Mouse (Mus musculus) heart, postnatal 10 days (tissue): Measurements from ENCODE around the gene Atp12a. TPM values are rescaled to one million over a fixed set of nuclear protein-coding genes. Genes with fewer than 3 reads are reported as not detected.

ENCODE experiments used
- DNase-seq, 2 experiments: peaks; one replicate each; pipeline ENCODE4 v3.0.0; 2021
- intact Hi-C: fragments of 180-260 bp; cut with DNase I; formaldehyde crosslinking; loops from one replicate; pipeline ENCODE4 v1.15.1; 2025
- total RNA-seq, 2 experiments: library from RNA; stranded (reverse); gene quantifications; 2 replicates each; pipeline ENCODE4 v1.2.3; 2021

Atp12a gene
- total RNA-seq, 2 experiments from 2014 or later, result not detected

GRCm38 (mm10) chr14:56375731-56376130 lies 10.9 kb downstream of the Atp12a start:
- DNase-seq, result peak; percentile 81 to 90
- intact Hi-C loops, result loop anchor here (5.0 to 10.0 kb wide), 3 partner anchors 92 to 689 kb away; no protein-coding TSS in a partner anchor

GRCm38 (mm10) chr14:56377745-56378144 lies 12.9 kb downstream of the Atp12a start:
- intact Hi-C loops, result loop anchor here (5.0 to 10.0 kb wide), 3 partner anchors 90 to 687 kb away; no protein-coding TSS in a partner anchor
- no peak for DNase-seq

GRCm38 (mm10) chr14:56379336-56379735 lies 14.5 kb downstream of the Atp12a start:
- intact Hi-C loops, result loop anchor here (5.0 to 10.0 kb wide), 3 partner anchors 88 to 685 kb away; no protein-coding TSS in a partner anchor
- DNase-seq, result no peak

GRCm38 (mm10) chr14:56382366-56382765 lies 17.5 kb downstream of the Atp12a start:
- intact Hi-C loops, result no loop called here

GRCm38 (mm10) chr14:56390247-56390646 lies 25.4 kb downstream of the Atp12a start:
- intact Hi-C loops, result no loop called here
- no peak for DNase-seq

More at GRCm38 (mm10) chr14:56382366-56382765, 17.5 kb downstream of the Atp12a start:
- no peak for DNase-seq

GRCm38 (mm10) chr14:56393704-56394312 lies 28.9 kb downstream of the Atp12a start:
- DNase-seq, result no peak
- intact Hi-C loops, result no loop called here

GRCm38 (mm10) chr14:56398001-56398400 lies 33.1 kb downstream of the Atp12a start:
- DNase-seq, result peak; percentile 30 to 54
- intact Hi-C loops, result loop anchor here (2.0 kb wide), 1 partner anchor 83 kb away; no protein-coding TSS in a partner anchor

GRCm38 (mm10) chr14:56402311-56403071 lies 37.6 kb downstream of the Atp12a start, which contains the start of gene Rnf17:
Gene Rnf17, plus strand, starts transcription at chr14:56402581.
- intact Hi-C loops, result no loop called here
- peak in 1 of 2 experiments; percentile 4 for DNase-seq

GRCm38 (mm10) chr14:56403072-56403375 lies 38.2 kb downstream of the Atp12a start:
- intact Hi-C loops, result no loop called here
- DNase-seq, result no peak

Other genes starting within 250 kb of the Atp12a start
- not detected for gene Gzme, start 244.4 kb upstream of the Atp12a start, total RNA-seq
- gene Gzmd, start 232.5 kb upstream of the Atp12a start, total RNA-seq, result not detected
- not detected for gene Gzmg, start 205.5 kb upstream of the Atp12a start, total RNA-seq
- not detected for gene Gzmn, start 190.5 kb upstream of the Atp12a start, total RNA-seq
- not detected for gene Gzmf, start 153.7 kb upstream of the Atp12a start, total RNA-seq
- gene Gzmc, start 130.4 kb upstream of the Atp12a start, total RNA-seq, result not detected
- not detected for gene Gzmb, start 102.8 kb upstream of the Atp12a start, total RNA-seq
- gene Rnf17, start 37.5 kb downstream of the Atp12a start, total RNA-seq, result 1 to 10 TPM in 1 of 2 experiments, under 1 TPM in 1; 0.82 to 1.0 TPM
- 1 to 10 TPM; 3.0 to 3.6 TPM for gene Cenpj, start 210.4 kb downstream of the Atp12a start, total RNA-seq
- 10 to 100 TPM; 26.8 to 29.4 TPM for gene Parp4, start 210.6 kb downstream of the Atp12a start, total RNA-seq